Mouse (Mus musculus) brain, embryonic 14.5 days (tissue): ENCODE data around the gene Selenoo.

ENCODE experiments used
- CTCF ChIP-seq: fragments of 200-500 bp; IDR thresholded peaks from 2 replicates; pipeline ENCODE4 v1.5.1; 2012; ENCODE audit warnings: inconsistent platforms, mild to moderate bottlenecking, moderate library complexity, borderline replicate concordance; ENCODE audit not compliant: insufficient read depth, insufficient read length; ENCODE audit errors: extremely low read depth
- POLR2A ChIP-seq: fragments of 200-500 bp; IDR thresholded peaks from 2 replicates; pipeline ENCODE4 v1.6.1; 2012; ENCODE audit warnings: mild to moderate bottlenecking, inconsistent platforms, borderline replicate concordance; ENCODE audit not compliant: poor library complexity, insufficient read depth, insufficient read length, severe bottlenecking; ENCODE audit errors: extremely low read depth

GRCm38 (mm10) chr15:89070606-89071005 lies 18.3 kb upstream of the Selenoo start:
- TF ChIP-seq POLR2A, result no peak
- no peak for TF ChIP-seq CTCF
